Mouse (Mus musculus): Measurements from ENCODE around the gene Stambp.

Stambp gene

GRCm38 (mm10) chr6:83501524-83502310 lies 70.8 kb downstream of the Stambp start:
- no peak for DNase-seq (ENCODE audit: low spot score in 2 of 2)

DNA sequence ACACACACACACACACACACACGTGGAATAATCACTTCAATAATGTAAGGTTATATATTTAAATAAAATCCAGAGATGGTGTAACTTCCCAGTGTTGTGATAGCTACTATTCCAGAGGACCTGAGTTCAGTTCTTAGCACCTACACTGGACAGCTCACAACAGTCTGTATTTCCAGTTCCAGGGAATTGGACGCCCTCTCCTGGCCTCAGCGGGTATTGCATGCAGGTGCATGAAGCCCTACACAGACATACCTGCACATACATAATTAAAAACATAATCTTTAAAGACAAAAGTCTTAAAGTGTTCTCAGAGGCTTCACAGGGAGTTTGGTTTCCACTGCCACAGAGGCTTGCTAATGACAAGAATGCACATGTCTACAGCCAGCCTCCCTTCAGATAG lies 72.1 kb downstream of the Stambp start:
- no peak for DNase-seq (ENCODE audit: low spot score in 2 of 2)

DNA sequence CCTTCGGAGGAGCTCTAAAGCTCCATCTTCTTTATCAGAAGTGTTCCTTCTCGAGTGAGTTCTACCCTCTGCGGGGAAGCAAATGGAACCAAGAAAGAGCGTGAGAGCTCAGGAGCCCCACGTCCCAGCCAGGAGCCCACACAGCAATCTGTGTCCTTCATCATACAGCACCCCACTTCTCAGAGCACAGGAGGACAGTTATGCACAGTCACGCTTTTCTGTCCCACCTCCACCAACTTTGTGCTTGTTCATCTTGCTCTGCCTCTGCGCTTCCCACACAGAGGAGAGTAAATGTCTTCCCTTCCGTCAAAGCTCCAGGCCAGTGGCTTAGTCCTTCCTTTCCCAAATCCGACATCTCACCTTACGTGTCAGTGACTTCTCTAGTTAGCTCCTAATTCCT lies 73.5 kb downstream of the Stambp start:
- peak in 1 of 2 experiments; percentile 58 for DNase-seq (ENCODE audit: low spot score in 2 of 2)

GRCm38 (mm10) chr6:83496753-83497710 lies 75.5 kb downstream of the Stambp start:
- DNase-seq (ENCODE audit: low spot score in 2 of 2), result no peak

DNA sequence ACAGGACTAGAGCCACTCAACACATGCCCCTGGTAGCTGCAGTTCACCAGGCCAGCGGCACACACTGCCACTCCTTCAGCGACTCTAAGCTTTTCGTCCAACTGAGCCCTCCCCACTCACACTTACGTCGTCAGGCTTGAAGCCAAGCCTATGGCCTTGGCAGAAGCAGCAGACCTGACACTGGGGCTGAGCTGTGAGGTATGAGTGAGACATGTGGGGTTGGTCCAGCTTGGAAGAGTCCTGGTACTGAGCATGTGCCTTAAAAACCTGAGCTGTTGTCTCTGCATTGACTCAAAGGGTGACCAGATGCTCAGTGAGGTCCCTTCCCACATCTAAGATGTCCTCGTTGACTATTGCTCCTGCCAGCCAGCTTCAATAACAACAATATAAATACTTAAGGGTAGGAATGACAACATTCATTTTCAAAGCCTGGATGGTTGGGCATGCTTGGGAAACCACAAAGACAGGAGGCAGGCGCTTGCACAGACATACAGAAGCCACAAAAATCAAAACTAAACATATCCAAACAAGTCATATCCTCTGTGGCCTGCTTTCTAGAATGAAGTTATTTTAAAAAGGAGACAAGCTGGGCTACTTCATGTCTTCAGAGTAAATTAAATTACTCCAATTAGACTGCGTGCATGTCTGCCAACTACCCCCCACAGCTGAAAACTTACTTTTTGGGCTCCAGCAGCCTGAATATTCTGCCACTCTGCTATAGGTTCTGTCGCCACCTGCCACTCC lies 76.3 kb downstream of the Stambp start:
- DNase-seq (ENCODE audit: low spot score in 2 of 2), result no peak

All from left cerebral cortex, adult 9 months (tissue).